Mouse (Mus musculus): ENCODE data around the gene Hspbap1. TPM values are rescaled to one million over a fixed set of nuclear protein-coding genes. Genes with fewer than 3 reads are reported as not detected.

Hspbap1 gene
- polyA plus RNA-seq, 2 experiments: 12.3 to 12.9 TPM

GRCm38 (mm10) chr16:35734038-35734437, 36.1 kb upstream of the Hspbap1 start:
- no peak for TF ChIP-seq POLR2A (IDR thresholded peaks at IDR 0.05; ENCODE audit: borderline replicate concordance, extremely low read depth, insufficient read depth, insufficient read length)
- Histone ChIP-seq H3K4me2 (replicated peaks; ENCODE audit: low read depth, low read length, severe bottlenecking) (no peak overlapping the region), H3K9me3 (ENCODE audit: control insufficient read depth, low read length) (no peaks in the 10 kb centered on the region), H3K9ac (ENCODE audit: low read depth, low read length, severe bottlenecking) (no peak overlapping the region), H3K4me3 (replicated peaks; ENCODE audit: low read length) (no peak overlapping the region), H3K4me1 (ENCODE audit: control insufficient read depth, insufficient read depth, low read length) (0 out of 2 replicates have a peak, but pooled peaks cover 5% of the 10 kb centered on the region), H3K36me3 (ENCODE audit: control insufficient read depth, insufficient read depth, low read length) (peaks cover 7% of the 10 kb centered on the region; the same call in 1 of the 2 replicates), H3K27ac (replicated peaks; ENCODE audit: low read depth, low read length) (no peak overlapping the region), H3K27me3 (ENCODE audit: control insufficient read depth, insufficient read depth, low read length) (no peaks in the 10 kb centered on the region)
- peak; percentile 34 for DNase-seq (ENCODE audit: low spot score)
- WGBS: 16% methylated on average over 6 of the region's 6 CpGs
- ATAC-seq (ENCODE audit: low FRiP score, low read depth): no peak

- no peak for TF ChIP-seq POLR2A (IDR thresholded peaks at IDR 0.05; ENCODE audit: borderline replicate concordance, extremely low read depth, insufficient read depth, insufficient read length)
- no peak for DNase-seq (ENCODE audit: low spot score)
- 71% methylated on average over 7 of the region's 7 CpGs for WGBS
- no peaks in the 10 kb centered on the region for H3K9me3 ChIP-seq (ENCODE audit: control insufficient read depth, low read length)
- no peaks in the 10 kb centered on the region for H3K27me3 ChIP-seq (ENCODE audit: control insufficient read depth, insufficient read depth, low read length)
- H3K27ac ChIP-seq (replicated peaks; ENCODE audit: low read depth, low read length): no peak overlapping the region
- no peak overlapping the region for H3K9ac ChIP-seq (ENCODE audit: low read depth, low read length, severe bottlenecking)
- ATAC-seq (ENCODE audit: low FRiP score, low read depth): no peak
- H3K36me3 ChIP-seq (ENCODE audit: control insufficient read depth, insufficient read depth, low read length): no peaks in the 10 kb centered on the region; the same call in 1 of the 2 replicates
- no peak overlapping the region for H3K4me2 ChIP-seq (replicated peaks; ENCODE audit: low read depth, low read length, severe bottlenecking)
- H3K4me3 ChIP-seq (replicated peaks; ENCODE audit: low read length): no peak overlapping the region
- 0 out of 2 replicates have a peak, but pooled peaks cover 9% of the 10 kb centered on the region for H3K4me1 ChIP-seq (ENCODE audit: control insufficient read depth, insufficient read depth, low read length)
Observed at GRCm38 (mm10) chr16:35738096-35738767, 31.9 kb upstream of the Hspbap1 start.

- Histone ChIP-seq H3K4me1 (ENCODE audit: control insufficient read depth, insufficient read depth, low read length) (0 out of 2 replicates have a peak, but pooled peaks cover 9% of the 10 kb centered on the region), H3K36me3 (ENCODE audit: control insufficient read depth, insufficient read depth, low read length) (no peaks in the 10 kb centered on the region; the same call in 1 of the 2 replicates), H3K9ac (ENCODE audit: low read depth, low read length, severe bottlenecking) (no peak overlapping the region), H3K9me3 (ENCODE audit: control insufficient read depth, low read length) (no peaks in the 10 kb centered on the region), H3K4me3 (replicated peaks; ENCODE audit: low read length) (no peak overlapping the region), H3K4me2 (replicated peaks; ENCODE audit: low read depth, low read length, severe bottlenecking) (no peak overlapping the region), H3K27me3 (ENCODE audit: control insufficient read depth, insufficient read depth, low read length) (no peaks in the 10 kb centered on the region), H3K27ac (replicated peaks; ENCODE audit: low read depth, low read length) (no peak overlapping the region)
- 60% methylated on average over 1 of the region's 1 CpGs for WGBS
- ATAC-seq (ENCODE audit: low FRiP score, low read depth) (no peak), DNase-seq (ENCODE audit: low spot score) (no peak)
- no peak for TF ChIP-seq POLR2A (IDR thresholded peaks at IDR 0.05; ENCODE audit: borderline replicate concordance, extremely low read depth, insufficient read depth, insufficient read length)
Observed at GRCm38 (mm10) chr16:35739548-35739947, 30.6 kb upstream of the Hspbap1 start.

GRCm38 (mm10) chr16:35740357-35740756, 29.8 kb upstream of the Hspbap1 start:
- Histone ChIP-seq H3K9ac (ENCODE audit: low read depth, low read length, severe bottlenecking) (no peak overlapping the region), H3K4me1 (ENCODE audit: control insufficient read depth, insufficient read depth, low read length) (0 out of 2 replicates have a peak, but pooled peaks cover 9% of the 10 kb centered on the region), H3K27me3 (ENCODE audit: control insufficient read depth, insufficient read depth, low read length) (no peaks in the 10 kb centered on the region), H3K4me2 (replicated peaks; ENCODE audit: low read depth, low read length, severe bottlenecking) (no peak overlapping the region), H3K4me3 (replicated peaks; ENCODE audit: low read length) (no peak overlapping the region), H3K27ac (replicated peaks; ENCODE audit: low read depth, low read length) (no peak overlapping the region), H3K9me3 (ENCODE audit: control insufficient read depth, low read length) (no peaks in the 10 kb centered on the region), H3K36me3 (ENCODE audit: control insufficient read depth, insufficient read depth, low read length) (no peaks in the 10 kb centered on the region)
- DNase-seq (ENCODE audit: low spot score): no peak
- TF ChIP-seq POLR2A (IDR thresholded peaks at IDR 0.05; ENCODE audit: borderline replicate concordance, extremely low read depth, insufficient read depth, insufficient read length): no peak
- 59% methylated on average over 12 of the region's 12 CpGs for WGBS
- no peak for ATAC-seq (ENCODE audit: low FRiP score, low read depth)

- WGBS: 67% methylated on average over 6 of the region's 6 CpGs
- Histone ChIP-seq H3K27me3 (ENCODE audit: control insufficient read depth, insufficient read depth, low read length) (no peaks in the 10 kb centered on the region), H3K27ac (replicated peaks; ENCODE audit: low read depth, low read length) (no peak overlapping the region), H3K36me3 (ENCODE audit: control insufficient read depth, insufficient read depth, low read length) (no peaks in the 10 kb centered on the region), H3K4me3 (replicated peaks; ENCODE audit: low read length) (no peak overlapping the region), H3K4me1 (ENCODE audit: control insufficient read depth, insufficient read depth, low read length) (0 out of 2 replicates have a peak, but pooled peaks cover 9% of the 10 kb centered on the region), H3K4me2 (replicated peaks; ENCODE audit: low read depth, low read length, severe bottlenecking) (no peak overlapping the region), H3K9me3 (ENCODE audit: control insufficient read depth, low read length) (no peaks in the 10 kb centered on the region), H3K9ac (ENCODE audit: low read depth, low read length, severe bottlenecking) (no peak overlapping the region)
- ATAC-seq (ENCODE audit: low FRiP score, low read depth) (no peak), DNase-seq (ENCODE audit: low spot score) (no peak)
- TF ChIP-seq POLR2A (IDR thresholded peaks at IDR 0.05; ENCODE audit: borderline replicate concordance, extremely low read depth, insufficient read depth, insufficient read length): no peak
Observed at GRCm38 (mm10) chr16:35740943-35741342, 29.2 kb upstream of the Hspbap1 start.

Measured in limb, embryonic 14.5 days (tissue).